Mouse (Mus musculus) midbrain, embryonic 11.5 days (tissue): ENCODE data around the gene Fkbp1a. TPM values are rescaled to one million over a fixed set of nuclear protein-coding genes. Genes with fewer than 3 reads are reported as not detected.

Source experiments
- ATAC-seq: fragments of 200-750 bp; cut with Nextera tagmentation; 2 replicates; pipeline ENCODE4 v1.8.0; 2017; ENCODE audit warnings: moderate TSS enrichment, moderate library complexity; ENCODE audit not compliant: low FRiP score
- DNase-seq: peaks from one replicate; pipeline ENCODE4 v3.0.0; 2015; ENCODE audit warnings: low spot score; ENCODE audit errors: missing footprints
- H3K27ac ChIP-seq: fragments of 300-500 bp; sonication (generic); 2 replicates; pipeline ENCODE4 v1.5.1; 2014; ENCODE audit warnings: low read depth, low read length
- H3K27me3 ChIP-seq: fragments of 300-500 bp; sonication (generic); 2 replicates; pipeline ENCODE4 v1.6.1; 2014; ENCODE audit warnings: mild to moderate bottlenecking, low read length, moderate library complexity, mixed read lengths; ENCODE audit not compliant: control insufficient read depth, insufficient read depth
- H3K36me3 ChIP-seq: fragments of 300-500 bp; sonication (generic); 2 replicates; pipeline ENCODE4 v1.6.1; 2014; ENCODE audit warnings: mild to moderate bottlenecking, low read length, moderate library complexity, mixed read lengths; ENCODE audit not compliant: control insufficient read depth, insufficient read depth
- H3K4me1 ChIP-seq: fragments of 300-500 bp; sonication (generic); 2 replicates; pipeline ENCODE4 v1.6.1; 2014; ENCODE audit warnings: low read length; ENCODE audit not compliant: control insufficient read depth, insufficient read depth
- H3K4me2 ChIP-seq: fragments of 300-500 bp; sonication (generic); 2 replicates; pipeline ENCODE4 v1.6.1; 2014; ENCODE audit warnings: mild to moderate bottlenecking, moderate library complexity
- H3K4me3 ChIP-seq: fragments of 300-500 bp; sonication (generic); 2 replicates; pipeline ENCODE4 v1.5.1; 2014; ENCODE audit warnings: low read depth, low read length
- H3K9ac ChIP-seq: fragments of 300-500 bp; sonication (generic); 2 replicates; pipeline ENCODE4 v1.6.1; 2014; ENCODE audit warnings: low read length
- H3K9me3 ChIP-seq: fragments of 300-500 bp; sonication (generic); 2 replicates; pipeline ENCODE4 v1.6.1; 2016; ENCODE audit warnings: low read length; ENCODE audit not compliant: control insufficient read depth
- WGBS: fragments of 180-500 bp; shearing (Covaris S2); extraction: QIAGEN DNeasy Blood & Tissue Kit; methylation state at CpG from one replicate; pipeline ENCODE4 v1.1.7; 2014; 5-methylcytosine and 5-hydroxymethylcytosine counted together
- polyA plus RNA-seq: library from polyadenylated mRNA; unstranded; fragments of >200 nt; fragmentation: Nextera tagmentation; extraction: Ambion mirVana; gene quantifications from 2 replicates; pipeline ENCODE4 v1.2.1, GENCODE M21; 2014

Fkbp1a gene
- 566 and 602 TPM in 2 replicates for polyA plus RNA-seq

DNA sequence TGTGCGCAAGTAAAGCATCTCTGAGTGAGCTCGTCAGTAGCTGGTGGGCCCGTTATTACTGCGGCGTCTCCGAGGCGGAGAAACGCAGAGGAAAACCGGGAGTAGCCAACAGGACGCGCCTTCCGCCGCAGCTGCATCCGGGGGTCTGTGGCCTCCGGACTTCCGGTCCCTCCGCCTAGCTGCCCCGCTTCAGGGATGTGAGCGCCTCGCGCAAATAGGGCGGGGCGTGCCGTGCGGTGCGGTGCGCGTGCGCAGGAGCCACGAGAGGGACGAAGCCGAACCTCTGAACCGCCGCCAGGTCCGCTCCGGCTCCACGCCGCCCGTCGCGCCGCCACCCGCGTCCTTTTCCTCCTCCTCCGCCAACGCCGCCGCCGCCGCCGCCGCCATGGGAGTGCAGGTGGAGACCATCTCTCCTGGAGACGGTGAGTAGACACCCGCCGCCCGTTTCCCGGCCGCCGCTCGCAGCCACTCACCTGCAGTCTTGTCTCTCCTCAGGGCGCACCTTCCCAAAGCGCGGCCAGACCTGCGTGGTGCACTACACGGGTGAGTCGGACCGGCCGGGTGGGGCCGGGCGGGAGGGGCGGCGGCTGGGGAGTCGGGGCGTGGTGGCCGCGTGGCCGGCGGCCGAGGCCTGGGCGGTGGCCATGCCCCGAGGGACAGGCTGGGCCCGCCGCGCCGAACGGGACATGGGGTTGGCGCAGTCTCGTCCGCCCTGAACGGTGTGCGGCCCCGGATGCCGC is at the start of gene Fkbp1a:
Gene Fkbp1a, plus strand, starts transcription at position 161 of the 740 bp plus-strand sequence.
- H3K4me3 ChIP-seq, result peak within 1 kb of the TSS; percentile 85
- peaks cover 13% of the 10 kb centered on the region for H3K4me1 ChIP-seq
- DNase-seq (peak; percentile 100), ATAC-seq (peak; percentile 97)
- H3K4me2 ChIP-seq, result peak within 1 kb of the TSS; percentile 73
- no peaks in the 10 kb centered on the region for H3K9me3 ChIP-seq
- peak within 1 kb of the TSS; percentile 87 for H3K9ac ChIP-seq
- under 1% methylated on average over 67 of the region's 93 CpGs for WGBS
- H3K27me3 ChIP-seq, result no peaks in the 10 kb centered on the region
- peaks cover 2% of the 10 kb centered on the region; the same call in 1 of the 2 replicates for H3K36me3 ChIP-seq
- peak within 1 kb of the TSS; percentile 76 for H3K27ac ChIP-seq

DNA sequence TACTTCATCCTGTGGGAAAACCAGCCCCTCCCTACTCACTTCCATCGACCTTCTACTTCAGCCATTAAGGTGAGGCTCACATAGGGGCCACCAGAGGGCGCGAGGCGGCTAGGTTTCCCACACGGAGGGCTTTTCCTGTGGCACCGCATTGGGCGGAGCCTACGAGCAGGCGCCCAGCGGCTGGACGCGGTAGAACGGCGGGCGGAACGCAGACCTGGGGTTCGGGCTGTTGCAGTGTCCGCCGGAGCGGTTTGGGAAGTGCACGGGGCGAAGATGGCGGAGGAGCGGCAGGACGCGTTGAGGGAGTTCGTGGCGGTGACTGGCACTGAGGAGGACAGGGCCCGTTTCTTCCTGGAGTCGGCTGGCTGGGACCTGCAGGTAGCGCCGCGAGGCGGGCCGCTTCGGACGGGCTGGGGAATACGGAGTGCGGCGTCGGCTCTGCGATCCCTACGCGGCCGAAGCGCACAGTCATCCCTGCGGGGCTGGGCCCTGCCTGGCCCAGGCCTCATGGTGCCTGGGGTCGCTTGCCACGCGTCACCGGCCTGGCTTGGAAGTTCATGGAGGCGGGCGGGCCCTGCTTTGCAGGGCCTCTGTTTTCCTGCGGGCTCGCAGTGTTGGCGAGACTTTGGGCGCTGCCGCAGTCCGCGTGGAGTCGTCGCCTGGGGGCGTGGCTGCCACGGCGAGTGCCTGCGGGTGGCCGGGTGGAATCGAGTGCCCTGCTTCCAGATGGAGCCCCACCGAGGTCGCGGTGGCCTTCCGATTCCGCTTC is 48.1 kb upstream of the Fkbp1a start, which contains the start of gene Nsfl1c:
Gene Nsfl1c, plus strand, starts transcription at position 148 of the 769 bp plus-strand sequence.
- DNase-seq (peak; percentile 100), ATAC-seq (peak; percentile 100)
- Histone ChIP-seq H3K4me2 (peak within 1 kb of the TSS; percentile 72), H3K4me3 (peak within 1 kb of the TSS; percentile 90), H3K27ac (no peak within 1 kb of the TSS), H3K4me1 (peaks cover 2% of the 10 kb centered on the region; the same call in 1 of the 2 replicates), H3K27me3 (no peaks in the 10 kb centered on the region), H3K36me3 (no peaks in the 10 kb centered on the region), H3K9me3 (no peaks in the 10 kb centered on the region), H3K9ac (peak within 1 kb of the TSS; percentile 90)
- WGBS, result under 1% methylated on average over 73 of the region's 73 CpGs

GRCm38 (mm10) chr2:151498358-151498757 is 43.9 kb upstream of the Fkbp1a start:
- WGBS, result 45% methylated on average over 3 of the region's 3 CpGs
- DNase-seq (no peak), ATAC-seq (no peak)
- Histone ChIP-seq H3K9me3 (no peaks in the 10 kb centered on the region), H3K4me1 (peaks cover 2% of the 10 kb centered on the region; the same call in 1 of the 2 replicates), H3K9ac (no peak overlapping the region), H3K27me3 (no peaks in the 10 kb centered on the region), H3K27ac (no peak overlapping the region), H3K4me2 (no peak overlapping the region), H3K4me3 (no peak overlapping the region), H3K36me3 (peaks cover 2% of the 10 kb centered on the region; the same call in 1 of the 2 replicates)

GRCm38 (mm10) chr2:151500442-151501007 is 41.8 kb upstream of the Fkbp1a start:
- Histone ChIP-seq H3K4me2 (no peak overlapping the region), H3K27ac (no peak overlapping the region), H3K4me1 (no peaks in the 10 kb centered on the region), H3K9me3 (no peaks in the 10 kb centered on the region), H3K9ac (no peak overlapping the region), H3K36me3 (peaks cover 7% of the 10 kb centered on the region), H3K27me3 (no peaks in the 10 kb centered on the region), H3K4me3 (no peak overlapping the region)
- ATAC-seq (no peak), DNase-seq (no peak)
- WGBS, result 96% methylated on average over 6 of the region's 6 CpGs

DNA sequence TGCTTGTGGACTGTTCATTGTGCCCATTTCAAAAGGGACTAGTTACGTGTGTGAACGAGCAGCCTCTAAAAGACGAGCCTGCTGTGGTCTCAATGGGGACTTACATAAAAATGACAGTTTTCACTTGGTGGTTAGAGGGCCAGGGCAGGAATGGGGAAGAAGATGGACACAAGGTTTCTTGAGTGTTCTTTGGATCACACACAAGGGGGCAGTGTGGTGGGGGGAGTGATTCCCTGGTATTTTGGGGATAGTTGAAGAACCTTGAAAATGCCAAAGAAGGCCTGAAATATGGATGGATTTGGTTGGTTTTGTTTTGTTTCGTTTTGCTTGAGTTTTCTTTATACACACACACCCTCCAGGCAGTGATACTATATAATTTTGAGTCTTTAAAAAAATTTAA is 38.1 kb upstream of the Fkbp1a start:
- Histone ChIP-seq H3K4me2 (no peak overlapping the region), H3K27me3 (no peaks in the 10 kb centered on the region), H3K9me3 (no peaks in the 10 kb centered on the region), H3K9ac (no peak overlapping the region), H3K4me1 (no peaks in the 10 kb centered on the region), H3K36me3 (peaks cover 18% of the 10 kb centered on the region), H3K4me3 (no peak overlapping the region), H3K27ac (no peak overlapping the region)
- 89% methylated on average over 4 of the region's 4 CpGs for WGBS
- DNase-seq (no peak), ATAC-seq (no peak)

GRCm38 (mm10) chr2:151512199-151512598 is 30.1 kb upstream of the Fkbp1a start:
- H3K27me3 ChIP-seq, result no peaks in the 10 kb centered on the region
- no peak overlapping the region for H3K9ac ChIP-seq
- ATAC-seq, result no peak
- no peak overlapping the region for H3K27ac ChIP-seq
- no peak for DNase-seq
- no peaks in the 10 kb centered on the region for H3K9me3 ChIP-seq
- H3K4me1 ChIP-seq, result no peaks in the 10 kb centered on the region
- H3K4me2 ChIP-seq, result no peak overlapping the region
- no peak overlapping the region for H3K4me3 ChIP-seq
- H3K36me3 ChIP-seq, result peaks cover 24% of the 10 kb centered on the region

- H3K9ac ChIP-seq, result no peak overlapping the region
- 95% methylated on average over 3 of the region's 3 CpGs for WGBS
- H3K27me3 ChIP-seq, result no peaks in the 10 kb centered on the region
- H3K27ac ChIP-seq, result no peak overlapping the region
- H3K36me3 ChIP-seq, result peaks cover 23% of the 10 kb centered on the region
- H3K9me3 ChIP-seq, result no peaks in the 10 kb centered on the region
- H3K4me3 ChIP-seq, result no peak overlapping the region
- no peak overlapping the region for H3K4me2 ChIP-seq
- no peaks in the 10 kb centered on the region for H3K4me1 ChIP-seq
- no peak for ATAC-seq
- DNase-seq, result no peak
Measured at GRCm38 (mm10) chr2:151513525-151514285, 28.6 kb upstream of the Fkbp1a start.

DNA sequence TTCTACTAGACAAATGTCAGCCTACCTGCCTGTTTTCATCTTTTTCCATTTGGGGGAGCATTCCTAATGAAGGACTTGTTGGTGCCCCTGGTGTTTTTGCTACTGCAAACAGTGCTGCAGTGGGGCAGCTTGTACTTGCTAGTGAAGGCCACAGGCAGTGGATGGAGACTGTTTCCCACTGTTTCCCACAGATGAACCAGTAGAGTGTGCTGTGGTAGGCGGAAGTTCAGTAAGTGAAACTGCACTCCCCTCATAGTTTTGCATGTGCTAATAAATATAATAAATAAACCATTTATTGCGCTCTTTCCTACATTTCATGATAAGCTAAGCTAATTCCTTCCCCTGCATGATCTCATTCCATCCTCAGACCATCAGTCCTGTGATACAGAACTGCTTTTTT is 23.3 kb upstream of the Fkbp1a start:
- H3K27me3 ChIP-seq, result no peaks in the 10 kb centered on the region
- H3K4me2 ChIP-seq, result no peak overlapping the region
- H3K27ac ChIP-seq, result no peak overlapping the region
- no peaks in the 10 kb centered on the region for H3K9me3 ChIP-seq
- 94% methylated on average over 2 of the region's 2 CpGs for WGBS
- H3K4me3 ChIP-seq, result no peak overlapping the region
- H3K4me1 ChIP-seq, result no peaks in the 10 kb centered on the region
- H3K36me3 ChIP-seq, result peaks cover 8% of the 10 kb centered on the region; the same call in 1 of the 2 replicates
- H3K9ac ChIP-seq, result no peak overlapping the region
- DNase-seq (no peak), ATAC-seq (no peak)
